Mouse (Mus musculus): ENCODE measurements around the gene Pde6b.

Gene Pde6b

GRCm38 (mm10) chr5:108388201-108388600 lies at the start of gene Pde6b:
Gene Pde6b (plus strand): TSS chr5:108388391.
- DNase-seq (ENCODE audit: low spot score in 2 of 2), result no peak

GRCm38 (mm10) chr5:108343680-108344170 lies 44.5 kb upstream of the Pde6b start:
- DNase-seq (ENCODE audit: low spot score in 2 of 2), result no peak

GRCm38 (mm10) chr5:108345313-108346071 lies 42.7 kb upstream of the Pde6b start:
- no peak for DNase-seq (ENCODE audit: low spot score in 2 of 2)

- no peak for DNase-seq (ENCODE audit: low spot score in 2 of 2)
Observed at GRCm38 (mm10) chr5:108347843-108348242, 40.3 kb upstream of the Pde6b start.

- no peak for DNase-seq (ENCODE audit: low spot score in 2 of 2)
Observed at GRCm38 (mm10) chr5:108349511-108350148, 38.6 kb upstream of the Pde6b start.

GRCm38 (mm10) chr5:108354056-108354455 lies 34.1 kb upstream of the Pde6b start:
- DNase-seq (ENCODE audit: low spot score in 2 of 2), result no peak

- no peak for DNase-seq (ENCODE audit: low spot score in 2 of 2)
Observed at GRCm38 (mm10) chr5:108357862-108358261, 30.3 kb upstream of the Pde6b start.

- no peak for DNase-seq (ENCODE audit: low spot score in 2 of 2)
Observed at GRCm38 (mm10) chr5:108359491-108359890, 28.7 kb upstream of the Pde6b start.

GRCm38 (mm10) chr5:108360211-108360610 lies 28.0 kb upstream of the Pde6b start:
- no peak for DNase-seq (ENCODE audit: low spot score in 2 of 2)

- DNase-seq (ENCODE audit: low spot score in 2 of 2), result no peak
Observed at GRCm38 (mm10) chr5:108362330-108362729, 25.9 kb upstream of the Pde6b start.

GRCm38 (mm10) chr5:108366328-108366983 lies 21.7 kb upstream of the Pde6b start:
- DNase-seq (ENCODE audit: low spot score in 2 of 2), result no peak

GRCm38 (mm10) chr5:108366984-108367841 lies 21.0 kb upstream of the Pde6b start:
- no peak for DNase-seq (ENCODE audit: low spot score in 2 of 2)

GRCm38 (mm10) chr5:108367871-108368332 lies 20.3 kb upstream of the Pde6b start, which contains the start of gene Gm42517:
Gene Gm42517 (minus strand): TSS chr5:108367922.
- DNase-seq (ENCODE audit: low spot score in 2 of 2), result no peak

GRCm38 (mm10) chr5:108368446-108368845 lies 19.7 kb upstream of the Pde6b start:
- no peak for DNase-seq (ENCODE audit: low spot score in 2 of 2)

- DNase-seq (ENCODE audit: low spot score in 2 of 2), result no peak
Observed at GRCm38 (mm10) chr5:108368851-108369621, 19.2 kb upstream of the Pde6b start.

- DNase-seq (ENCODE audit: low spot score in 2 of 2), result no peak
Observed at GRCm38 (mm10) chr5:108369964-108370363, 18.2 kb upstream of the Pde6b start.

GRCm38 (mm10) chr5:108374079-108374478 lies 14.1 kb upstream of the Pde6b start:
- no peak for DNase-seq (ENCODE audit: low spot score in 2 of 2)

- DNase-seq (ENCODE audit: low spot score in 2 of 2), result no peak
Observed at GRCm38 (mm10) chr5:108376059-108376458, 12.1 kb upstream of the Pde6b start.

- DNase-seq (ENCODE audit: low spot score in 2 of 2), result no peak
Observed at GRCm38 (mm10) chr5:108378346-108378745, 9.8 kb upstream of the Pde6b start.

- DNase-seq (ENCODE audit: low spot score in 2 of 2), result no peak
Observed at GRCm38 (mm10) chr5:108385632-108386031, 2.6 kb upstream of the Pde6b start.

GRCm38 (mm10) chr5:108386449-108386848 lies 1.7 kb upstream of the Pde6b start:
- no peak for DNase-seq (ENCODE audit: low spot score in 2 of 2)
